Mouse (Mus musculus) thymus, adult 2 months (tissue): ENCODE data around the gene 1700029I15Rik. TPM values are rescaled to one million over a fixed set of nuclear protein-coding genes. Genes with fewer than 3 reads are reported as not detected.
A peak's percentile ranks its signal among the peaks of the same experiment; 100 is the strongest.

Experiments used
- DNase-seq: peaks from one replicate; pipeline ENCODE4 v3.0.0; 2021
- H3K27ac ChIP-seq: fragments of 200-500 bp; 2 replicates; pipeline ENCODE4 v1.5.1; 2012; ENCODE audit warnings: low read length, control low read depth; ENCODE audit not compliant: control insufficient read depth, insufficient read depth
- H3K27me3 ChIP-seq: fragments of 200-500 bp; 2 replicates; pipeline ENCODE4 v1.6.1; 2012; ENCODE audit warnings: mild to moderate bottlenecking, low read length, moderate library complexity, mixed read lengths; ENCODE audit not compliant: control insufficient read depth, insufficient read depth
- H3K36me3 ChIP-seq: fragments of 200-500 bp; 2 replicates; pipeline ENCODE4 v1.6.1; 2012; ENCODE audit warnings: mild to moderate bottlenecking, low read length, moderate library complexity; ENCODE audit not compliant: control insufficient read depth, insufficient read depth
- H3K4me1 ChIP-seq: fragments of 200-500 bp; replicated peaks from 2 replicates; pipeline ENCODE4 v1.6.1; 2012; ENCODE audit warnings: low read length; ENCODE audit not compliant: control insufficient read depth, insufficient read depth
- H3K4me3 ChIP-seq: fragments of 200-500 bp; 2 replicates; pipeline ENCODE4 v1.5.1; 2012; ENCODE audit warnings: mild to moderate bottlenecking, low read length, control low read depth, moderate library complexity; ENCODE audit not compliant: control insufficient read depth, insufficient read depth
- CTCF ChIP-seq: fragments of 200-500 bp; IDR thresholded peaks from 2 replicates; pipeline ENCODE4 v1.5.1; 2012; ENCODE audit warnings: mild to moderate bottlenecking, control low read depth, low read length, moderate library complexity, borderline replicate concordance; ENCODE audit not compliant: control insufficient read depth, poor library complexity, insufficient read depth; ENCODE audit errors: extremely low read depth
- POLR2A ChIP-seq: fragments of 200-500 bp; IDR thresholded peaks from 2 replicates; pipeline ENCODE4 v1.6.1; 2012; ENCODE audit warnings: mild to moderate bottlenecking, low read length, control low read depth, moderate library complexity; ENCODE audit not compliant: control insufficient read depth, poor library complexity, insufficient read depth; ENCODE audit errors: extremely low read depth
- WGBS: fragments of 180-500 bp; shearing (Covaris S2); methylation state at CpG from one replicate; pipeline ENCODE4 v1.1.7; 2018; 5-methylcytosine and 5-hydroxymethylcytosine counted together
- polyA plus RNA-seq: library from polyadenylated mRNA; depleted of rRNA; stranded (reverse); fragments of >200 nt; gene quantifications from 2 replicates; pipeline ENCODE4 v1.2.3, GENCODE M21; 2012

The 1700029I15Rik gene
- polyA plus RNA-seq, 1 experiment, result 9.0 TPM

DNA sequence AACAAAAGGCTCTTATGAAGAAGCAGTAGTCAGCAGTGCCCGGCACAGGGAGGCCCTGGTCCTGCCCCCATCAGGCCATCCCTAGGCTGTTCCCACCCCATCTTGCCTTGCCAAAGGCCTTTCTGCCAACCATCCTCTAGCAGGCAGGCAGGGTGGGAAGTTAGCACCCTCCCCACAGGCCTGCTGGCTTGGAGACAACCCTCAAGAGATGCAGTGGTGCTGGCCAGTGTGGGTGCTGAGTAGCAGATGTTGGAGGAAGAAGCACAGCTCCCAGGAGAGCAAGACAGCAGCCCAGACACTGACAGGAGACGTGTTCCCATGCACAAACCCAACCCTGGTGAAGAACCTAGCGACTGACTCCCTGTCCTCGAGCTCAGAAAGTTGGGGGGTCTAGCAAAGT lies 5.3 kb downstream of the 1700029I15Rik start:
- TF ChIP-seq CTCF, result no peak
- TF ChIP-seq POLR2A, result no peak
- Histone ChIP-seq H3K27ac (no peak overlapping the region), H3K36me3 (no peaks in the 10 kb centered on the region), H3K27me3 (peaks cover 7% of the 10 kb centered on the region; the same call in 1 of the 2 replicates), H3K4me1 (peaks cover 29% of the 10 kb centered on the region), H3K4me3 (no peak overlapping the region)
- WGBS, result 83% methylated on average over 4 of the region's 4 CpGs
- no peak for DNase-seq

DNA sequence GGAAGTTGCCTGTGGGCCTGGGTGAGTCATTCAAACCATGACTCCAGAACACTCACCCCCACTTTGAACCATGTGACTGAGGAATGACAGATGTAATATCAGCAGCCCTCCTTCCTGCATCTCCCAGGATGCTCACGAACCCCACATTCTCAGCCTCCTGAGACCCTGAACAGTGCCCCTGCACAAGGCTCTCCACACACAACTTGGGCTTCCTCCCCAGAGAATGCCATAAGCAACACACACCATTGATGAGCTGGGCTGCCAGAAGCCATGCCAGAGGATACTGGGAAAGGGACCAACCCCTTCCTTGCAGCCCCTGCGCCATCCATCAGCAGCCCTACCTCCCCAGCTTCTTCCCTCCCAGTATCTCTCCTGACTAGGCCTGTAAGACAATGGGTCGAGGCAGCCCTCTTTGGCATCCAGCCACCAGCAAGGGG lies 5.8 kb downstream of the 1700029I15Rik start:
- Histone ChIP-seq H3K27me3 (peaks cover 7% of the 10 kb centered on the region; the same call in 1 of the 2 replicates), H3K4me1 (peaks cover 27% of the 10 kb centered on the region), H3K36me3 (no peaks in the 10 kb centered on the region), H3K27ac (no peak overlapping the region), H3K4me3 (no peak overlapping the region)
- WGBS, result 94% methylated on average over 3 of the region's 3 CpGs
- no peak for TF ChIP-seq POLR2A
- TF ChIP-seq CTCF, result no peak
- no peak for DNase-seq

DNA sequence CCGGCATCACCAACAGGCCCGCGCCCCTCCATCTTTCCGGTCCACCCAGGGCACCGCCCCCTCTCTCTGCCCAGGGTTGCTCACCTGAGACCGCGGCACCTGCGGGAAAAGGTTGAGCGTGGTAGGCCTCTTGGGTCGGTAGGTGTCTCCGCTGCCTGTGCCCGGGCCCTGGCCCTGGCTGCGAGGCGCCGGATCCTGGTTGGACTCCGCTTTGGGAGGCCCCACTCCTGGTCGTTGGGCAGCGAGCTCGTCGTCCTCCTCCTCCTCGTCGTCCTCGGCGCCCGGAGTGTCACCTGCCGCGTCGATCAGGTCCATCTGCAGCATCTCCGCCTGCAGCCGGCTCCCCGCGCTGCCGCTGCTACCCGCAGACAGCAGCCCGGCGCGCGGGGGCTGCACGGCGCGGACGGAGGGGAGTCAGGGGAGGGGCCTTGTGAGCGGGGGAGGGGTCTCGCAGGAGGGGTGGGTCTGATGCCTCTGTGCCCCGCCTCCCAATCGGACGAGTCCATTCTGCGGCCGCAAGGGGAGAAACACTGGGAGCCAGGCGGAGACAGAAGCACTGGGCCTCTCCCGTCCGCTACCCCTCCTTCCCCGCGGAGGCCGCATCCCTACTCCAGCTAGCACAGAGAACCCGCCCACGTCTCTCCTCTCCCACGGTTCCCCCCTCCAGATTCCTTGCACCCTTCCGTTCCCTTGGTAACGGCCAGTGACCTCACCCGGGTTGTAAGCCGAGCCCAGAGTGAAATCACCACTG lies 6.7 kb downstream of the 1700029I15Rik start:
- DNase-seq, result peak; percentile 49
- Histone ChIP-seq H3K27ac (no peak overlapping the region), H3K4me3 (peak overlapping the region; percentile 40), H3K36me3 (no peaks in the 10 kb centered on the region), H3K4me1 (peaks cover 18% of the 10 kb centered on the region), H3K27me3 (peaks cover 7% of the 10 kb centered on the region; the same call in 1 of the 2 replicates)
- 5% methylated on average over 61 of the region's 62 CpGs for WGBS
- no peak for TF ChIP-seq POLR2A

DNA sequence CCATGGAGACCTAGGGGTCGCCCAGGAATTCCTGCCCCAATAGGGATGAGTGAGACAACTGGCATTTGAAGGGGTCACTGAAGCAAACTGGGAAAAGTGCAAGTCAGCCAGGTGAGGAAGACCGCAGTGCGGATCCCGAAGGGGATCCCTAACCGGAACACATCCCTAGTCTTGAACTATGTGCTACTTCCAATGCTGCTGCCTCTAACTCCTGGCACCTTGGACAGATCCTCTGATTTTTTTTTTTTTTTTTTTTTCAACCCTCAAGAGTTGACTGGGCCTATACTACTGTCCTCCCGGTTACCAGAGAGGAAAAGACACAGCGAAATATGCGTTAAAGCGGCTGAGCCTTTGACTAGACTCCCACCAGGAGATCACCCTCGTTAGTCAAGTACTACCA lies 7.3 kb downstream of the 1700029I15Rik start:
- 52% methylated on average over 10 of the region's 10 CpGs for WGBS

DNA sequence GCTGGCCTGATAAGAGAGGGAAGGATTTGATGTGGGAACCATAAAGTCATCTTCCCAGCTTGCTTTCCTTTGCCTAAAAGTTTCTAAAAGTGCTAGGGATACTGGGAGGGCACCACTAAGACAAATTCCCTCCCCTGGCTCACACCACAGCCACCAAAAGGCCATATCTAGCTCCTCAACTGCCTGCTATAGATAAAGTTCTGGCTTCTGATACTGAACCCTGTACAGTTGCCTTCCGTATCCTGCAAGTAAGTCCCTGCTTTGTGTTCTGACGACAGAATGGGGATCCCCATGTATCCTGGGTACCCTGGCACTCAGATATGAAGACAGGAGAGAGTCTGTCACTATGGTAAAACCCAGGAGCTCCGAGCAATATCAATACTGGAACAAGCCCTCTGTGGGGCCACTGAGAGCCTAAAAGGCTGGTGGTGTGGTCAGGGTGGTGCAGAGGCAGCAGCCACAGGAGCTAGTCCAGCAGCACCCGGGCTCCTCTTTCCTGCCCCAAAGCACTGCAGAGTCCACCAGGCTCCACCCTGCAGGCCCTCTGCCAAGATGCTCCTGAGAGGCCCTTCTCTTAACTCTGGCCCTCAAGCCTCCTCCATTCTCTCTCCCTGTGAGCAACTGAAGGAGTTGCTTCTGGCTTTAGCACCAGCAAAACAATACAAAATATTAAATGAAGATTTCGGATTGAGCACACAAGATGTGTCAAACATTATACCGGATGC lies 8.0 kb downstream of the 1700029I15Rik start:
- H3K36me3 ChIP-seq, result no peaks in the 10 kb centered on the region
- no peak for TF ChIP-seq CTCF
- TF ChIP-seq POLR2A, result no peak
- DNase-seq, result no peak
- H3K27ac ChIP-seq, result no peak overlapping the region
- no peak overlapping the region for H3K4me3 ChIP-seq
- H3K27me3 ChIP-seq, result peaks cover 7% of the 10 kb centered on the region; the same call in 1 of the 2 replicates
- peaks cover 12% of the 10 kb centered on the region for H3K4me1 ChIP-seq
- 78% methylated on average over 6 of the region's 6 CpGs for WGBS

More for the DNA sequence above, 7.3 kb downstream of the 1700029I15Rik start:
- DNase-seq, result no peak
- H3K4me3 ChIP-seq, result no peak overlapping the region
- H3K36me3 ChIP-seq, result no peaks in the 10 kb centered on the region
- peaks cover 12% of the 10 kb centered on the region for H3K4me1 ChIP-seq
- peaks cover 7% of the 10 kb centered on the region; the same call in 1 of the 2 replicates for H3K27me3 ChIP-seq
- no peak overlapping the region for H3K27ac ChIP-seq
- TF ChIP-seq CTCF, result no peak
- TF ChIP-seq POLR2A, result no peak

DNA sequence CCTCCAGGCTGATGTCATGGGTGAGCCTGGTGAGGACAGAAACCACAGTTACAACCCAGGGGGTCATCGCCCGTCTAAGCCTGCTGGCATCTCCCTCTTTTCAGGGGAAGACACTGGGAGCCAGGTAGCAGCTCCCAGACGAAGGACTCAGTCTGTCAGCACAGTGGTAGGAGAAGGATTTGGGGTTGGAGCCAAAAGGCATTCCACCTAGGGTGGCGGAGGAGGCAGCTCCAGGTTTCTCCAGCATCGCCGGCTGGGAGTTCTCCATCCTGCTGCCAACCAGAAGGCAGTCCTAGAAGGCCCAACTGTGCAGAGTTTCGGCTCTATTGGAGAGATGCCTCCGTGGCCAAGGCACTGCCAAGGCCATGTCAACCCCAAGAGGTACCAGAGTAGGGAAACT lies 8.8 kb downstream of the 1700029I15Rik start:
- no peaks in the 10 kb centered on the region for H3K36me3 ChIP-seq
- DNase-seq, result no peak
- 95% methylated on average over 8 of the region's 8 CpGs for WGBS
- no peak overlapping the region for H3K4me3 ChIP-seq
- H3K27ac ChIP-seq, result no peak overlapping the region
- H3K4me1 ChIP-seq, result peaks cover 12% of the 10 kb centered on the region
- peaks cover 7% of the 10 kb centered on the region; the same call in 1 of the 2 replicates for H3K27me3 ChIP-seq
- TF ChIP-seq POLR2A, result no peak
- no peak for TF ChIP-seq CTCF
